Mouse (Mus musculus): Measurements from ENCODE around the gene Ecm1. TPM values are rescaled to one million over a fixed set of nuclear protein-coding genes. Genes with fewer than 3 reads are reported as not detected.

The Ecm1 gene
- polyA plus RNA-seq, 1 experiment from 2014 or later = 90.1 TPM

Small RNAs within 50 kb of the gene (microRNA-seq; reads per million reads assigned to microRNA genes)
- not detected for gene Mir7014

Other genes starting within 250 kb of the Ecm1 start
- 14.2 and 15.1 TPM in 2 replicates for gene Ctsk, start 240.3 kb downstream of the Ecm1 start, polyA plus RNA-seq (2016; fragmentation: Nextera tagmentation; extraction: Ambion mirVana)
- gene Ctss, start 212.8 kb downstream of the Ecm1 start, polyA plus RNA-seq (2016; fragmentation: Nextera tagmentation; extraction: Ambion mirVana) = 5.3 and 7.5 TPM in 2 replicates
- not detected in 2 replicates for gene Hormad1, start 179.9 kb downstream of the Ecm1 start, polyA plus RNA-seq (2016; fragmentation: Nextera tagmentation; extraction: Ambion mirVana)
- 24.1 and 25.1 TPM in 2 replicates for gene Golph3l, start 150.6 kb downstream of the Ecm1 start, polyA plus RNA-seq (2016; fragmentation: Nextera tagmentation; extraction: Ambion mirVana)
- 50.8 and 51.4 TPM in 2 replicates for gene Ensa, start 114.6 kb downstream of the Ecm1 start, polyA plus RNA-seq (2016; fragmentation: Nextera tagmentation; extraction: Ambion mirVana)
- gene Mcl1, start 80.8 kb downstream of the Ecm1 start, polyA plus RNA-seq (2016; fragmentation: Nextera tagmentation; extraction: Ambion mirVana) = 65.2 and 66.9 TPM in 2 replicates
- gene Adamtsl4, start 51.7 kb downstream of the Ecm1 start, polyA plus RNA-seq (2016; fragmentation: Nextera tagmentation; extraction: Ambion mirVana) = 4.3 and 4.9 TPM in 2 replicates
- gene Tars2, start 20.6 kb upstream of the Ecm1 start, polyA plus RNA-seq (2016; fragmentation: Nextera tagmentation; extraction: Ambion mirVana) = 43.6 TPM in 2 replicates
- 25.5 and 25.9 TPM in 2 replicates for gene Rprd2, start 79.3 kb upstream of the Ecm1 start, polyA plus RNA-seq (2016; fragmentation: Nextera tagmentation; extraction: Ambion mirVana)
- gene Prpf3, start 116.3 kb upstream of the Ecm1 start, polyA plus RNA-seq (2016; fragmentation: Nextera tagmentation; extraction: Ambion mirVana) = 36.6 and 36.7 TPM in 2 replicates
- 405 and 408 TPM in 2 replicates for gene Mrps21, start 131.9 kb upstream of the Ecm1 start, polyA plus RNA-seq (2016; fragmentation: Nextera tagmentation; extraction: Ambion mirVana)
- gene Ciart, start 142.7 kb upstream of the Ecm1 start, polyA plus RNA-seq (2016; fragmentation: Nextera tagmentation; extraction: Ambion mirVana) = 5.5 and 6.8 TPM in 2 replicates
- gene BC028528, start 152.4 kb upstream of the Ecm1 start, polyA plus RNA-seq (2016; fragmentation: Nextera tagmentation; extraction: Ambion mirVana) = 26.1 and 26.3 TPM in 2 replicates
- 31.8 and 33.8 TPM in 2 replicates for gene Aph1a, start 154.4 kb upstream of the Ecm1 start, polyA plus RNA-seq (2016; fragmentation: Nextera tagmentation; extraction: Ambion mirVana)
- 24.7 and 26.3 TPM in 2 replicates for gene Car14, start 165.1 kb upstream of the Ecm1 start, polyA plus RNA-seq (2016; fragmentation: Nextera tagmentation; extraction: Ambion mirVana)
- 222 and 229 TPM in 2 replicates for gene Anp32e, start 189.7 kb upstream of the Ecm1 start, polyA plus RNA-seq (2016; fragmentation: Nextera tagmentation; extraction: Ambion mirVana)